Mouse (Mus musculus) bone marrow macrophage, adult 2 months (primary cell): ENCODE measurements around the gene Saxo2.

Experiments
- CTCF ChIP-seq: IDR thresholded peaks from 2 replicates; pipeline ENCODE4 v1.5.1; 2012; ENCODE audit warnings: low read depth, mild to moderate bottlenecking, low read length, moderate library complexity
- POLR2A ChIP-seq: IDR thresholded peaks from 2 replicates; pipeline ENCODE4 v1.6.1; 2012; ENCODE audit warnings: mild to moderate bottlenecking, low read depth, low read length, borderline replicate concordance

DNA sequence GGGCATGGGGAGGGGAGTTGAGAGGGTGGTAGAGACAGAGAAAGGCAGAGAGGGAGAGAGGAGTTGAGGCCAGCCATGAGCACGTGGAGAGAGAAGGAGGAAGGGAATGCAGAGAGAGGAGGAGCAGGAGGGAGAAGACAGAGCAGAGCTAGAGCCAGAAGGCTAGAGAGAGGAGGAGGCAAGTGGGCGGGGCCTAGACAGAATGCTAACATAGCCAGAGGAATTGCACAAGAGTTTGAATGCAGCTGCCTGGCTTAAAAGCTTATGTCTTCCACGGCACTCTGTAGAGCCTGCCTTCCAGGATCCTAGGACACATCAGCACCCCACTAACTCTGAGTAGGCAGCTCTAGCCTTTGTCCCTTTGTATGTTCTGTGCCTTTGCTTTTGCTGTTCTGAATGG is 40.4 kb upstream of the Saxo2 start:
- TF ChIP-seq CTCF (no peak), POLR2A (no peak)
